Mouse (Mus musculus) heart, adult 18-20 months (tissue): ENCODE data around the gene Gm13090. TPM values are rescaled to one million over a fixed set of nuclear protein-coding genes. Genes with fewer than 3 reads are reported as not detected.

Source experiments
- DNase-seq, 2 experiments: peaks; one replicate each; pipeline ENCODE4 v3.0.0; 2021 to 2022; ENCODE audit warnings: mixed read lengths in 1 of 2
- total RNA-seq, 2 experiments: library from RNA; stranded (reverse); gene quantifications; 2 replicates each; pipeline ENCODE4 v1.2.3; 2021

Gm13090 gene
- total RNA-seq, 2 experiments from 2014 or later, result not detected

DNA sequence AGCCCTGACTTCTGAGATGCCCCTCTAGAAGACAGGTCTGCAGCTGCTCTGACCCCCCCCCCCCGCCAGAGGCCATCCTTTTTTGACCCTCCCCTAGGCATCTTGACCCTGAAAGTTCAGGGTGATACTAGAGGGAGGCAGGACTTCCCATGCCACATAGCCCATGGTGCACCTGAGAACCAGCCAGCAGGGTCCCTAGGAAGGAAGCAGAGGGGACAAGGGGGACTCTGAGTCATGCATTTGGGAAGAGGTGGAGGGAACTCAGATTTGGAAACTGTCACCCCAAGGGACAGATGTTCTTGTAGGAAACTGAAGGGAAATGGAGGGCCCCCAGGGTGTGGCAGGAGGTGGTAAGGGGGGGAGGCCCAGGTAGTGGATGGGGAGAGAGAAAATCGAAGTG is 49.2 kb downstream of the Gm13090 start:
- no peak for DNase-seq

DNA sequence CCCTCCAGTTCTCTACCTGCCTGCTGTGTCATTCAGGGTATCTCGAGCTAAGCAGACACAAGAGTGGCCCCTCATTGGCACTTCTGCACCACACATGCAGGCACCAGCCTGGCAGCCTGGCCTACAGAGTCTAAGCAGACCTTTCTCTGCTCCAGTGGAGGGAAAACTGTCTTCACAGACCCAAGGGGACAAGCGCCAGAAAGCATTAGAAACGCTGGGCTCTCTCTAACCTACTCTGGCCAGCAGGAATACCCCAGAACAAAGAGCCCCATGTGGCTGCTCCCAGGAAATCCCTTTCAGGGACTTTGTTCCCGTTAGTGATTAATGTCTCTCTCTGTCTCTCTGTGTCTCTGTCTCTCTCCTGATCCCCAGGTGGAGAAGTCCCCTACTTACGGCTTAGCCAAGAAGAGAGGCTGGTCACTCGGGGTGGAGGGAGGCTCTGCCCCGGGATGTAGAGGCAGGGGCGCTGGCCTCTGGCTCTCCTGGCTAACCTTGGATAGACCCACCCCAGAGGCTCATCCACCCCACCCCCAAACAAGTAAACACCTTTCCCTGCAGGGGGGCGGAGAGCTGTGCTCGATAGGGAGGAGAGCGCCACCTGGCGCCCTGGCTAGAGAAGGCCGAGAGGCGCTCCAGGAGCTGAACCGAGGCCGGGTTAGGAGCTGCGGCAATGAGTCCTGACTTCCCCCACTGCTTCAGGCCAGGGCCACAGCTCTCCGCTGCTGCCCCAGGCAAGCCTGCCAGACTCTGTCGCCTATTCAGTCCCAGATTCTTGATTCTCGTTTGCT is 49.9 kb downstream of the Gm13090 start:
- peak; percentile 63 to 80 for DNase-seq

DNA sequence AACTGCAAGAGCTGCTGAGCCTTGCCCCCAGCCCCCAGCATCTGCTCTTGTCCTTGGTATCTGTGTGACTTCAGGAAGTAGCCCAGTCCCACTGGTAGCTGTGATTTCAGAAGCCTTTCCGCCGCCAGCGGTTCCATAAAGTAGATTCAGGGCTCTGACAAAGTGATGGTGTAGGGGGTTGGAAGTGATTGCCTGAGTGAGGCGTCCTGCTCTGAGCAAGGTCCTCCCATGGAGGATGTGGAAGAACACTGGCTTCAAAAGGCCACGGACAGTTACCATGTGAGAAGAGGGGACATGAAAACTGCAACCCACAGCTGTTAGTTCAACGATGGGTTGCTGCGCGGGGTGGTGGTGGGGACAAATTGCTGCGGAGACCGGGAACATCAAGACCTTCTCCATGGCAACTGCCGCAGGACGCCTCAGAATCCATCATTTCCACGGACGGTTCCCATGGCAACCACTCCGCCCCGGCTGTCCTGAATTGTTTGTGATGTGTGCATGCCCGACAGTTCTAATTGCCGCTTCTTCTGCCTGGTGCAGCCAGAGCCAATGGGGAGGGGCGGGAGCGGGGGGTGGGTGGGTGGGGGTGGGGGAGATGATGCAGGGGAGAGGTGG is 51.1 kb downstream of the Gm13090 start:
- DNase-seq, result no peak

Other genes starting within 250 kb of the Gm13090 start
- gene Errfi1, start 235.7 kb upstream of the Gm13090 start, total RNA-seq, result 10 to 100 TPM; 26.7 to 29.9 TPM
- 100 to 1,000 TPM; 270 to 278 TPM for gene Park7, start 175.1 kb upstream of the Gm13090 start, total RNA-seq
- under 1 TPM; 0.12 to 0.46 TPM for gene Tnfrsf9, start 175.0 kb upstream of the Gm13090 start, total RNA-seq
- gene Uts2, start 92.5 kb upstream of the Gm13090 start, total RNA-seq, result not detected
- 1 to 10 TPM; 3.3 to 3.6 TPM for gene Per3, start 44.9 kb upstream of the Gm13090 start, total RNA-seq
- 10 to 100 TPM; 53.4 to 62.2 TPM for gene Vamp3, start 31.6 kb upstream of the Gm13090 start, total RNA-seq